Mouse (Mus musculus): ENCODE results near the gene Fam240a. TPM values are rescaled to one million over a fixed set of nuclear protein-coding genes. Genes with fewer than 3 reads are reported as not detected.

Fam240a gene
- polyA plus RNA-seq (2014; fragmentation: Nextera tagmentation; extraction: Ambion mirVana) = not detected in 2 replicates

DNA sequence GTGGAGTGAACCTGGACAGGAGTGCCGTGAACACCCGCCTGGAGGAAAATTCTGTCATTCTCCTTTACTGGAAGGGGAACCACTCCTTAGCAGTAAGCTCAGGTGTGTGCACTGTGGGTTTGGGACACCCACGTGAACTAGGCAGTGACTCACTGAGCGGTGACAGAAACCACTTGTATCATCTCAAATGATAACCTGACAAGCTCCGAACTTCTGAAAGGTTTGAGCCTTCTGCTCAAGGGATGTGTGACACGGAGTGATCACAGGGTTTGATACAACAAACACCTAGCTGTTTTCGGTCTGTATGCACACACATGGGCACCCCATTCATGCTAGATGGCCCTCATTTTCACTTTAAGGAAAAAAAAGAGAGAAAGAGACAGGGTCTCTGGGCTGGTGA lies at the start of gene Fam240a:
Gene Fam240a, minus strand, starts transcription at position 76 of the 400 bp plus-strand sequence.
- ATAC-seq (ENCODE audit: low FRiP score) = no peak
- Histone ChIP-seq H3K36me3 (replicated peaks; ENCODE audit: control insufficient read depth, insufficient read depth) (no peaks in the 10 kb centered on the region), H3K4me1 (replicated peaks; ENCODE audit: control insufficient read depth, insufficient read depth, low read length) (no peaks in the 10 kb centered on the region), H3K9me3 (ENCODE audit: control insufficient read depth, low read length) (no peaks in the 10 kb centered on the region), H3K4me2 (replicated peaks) (no peak within 1 kb of the TSS), H3K27ac (no peak within 1 kb of the TSS), H3K4me3 (replicated peaks; ENCODE audit: low read length) (no peak within 1 kb of the TSS), H3K9ac (no peak within 1 kb of the TSS), H3K27me3 (ENCODE audit: control insufficient read depth, insufficient read depth, low read length) (no peaks in the 10 kb centered on the region)
- WGBS = 96% methylated on average over 7 of the region's 7 CpGs
- DNase-seq (ENCODE audit: low spot score) = no peak

DNA sequence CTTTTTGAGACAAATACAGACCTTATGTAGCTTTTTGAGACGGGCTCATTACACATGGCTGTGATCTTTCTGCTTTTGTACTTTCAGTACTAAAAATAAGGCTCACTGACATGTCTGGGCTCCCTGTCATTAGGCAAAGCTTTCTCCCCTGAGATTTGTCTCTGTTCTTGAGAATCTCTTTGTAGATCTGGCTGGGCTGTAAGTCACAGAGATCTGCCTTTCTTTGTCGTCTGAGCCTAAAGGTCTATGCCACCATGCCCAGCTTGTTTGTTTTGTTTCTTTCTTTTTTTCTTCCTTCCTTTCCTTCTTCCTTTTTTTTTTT lies 49.2 kb upstream of the Fam240a start:
- Histone ChIP-seq H3K36me3 (replicated peaks; ENCODE audit: control insufficient read depth, insufficient read depth) (no peaks in the 10 kb centered on the region), H3K9me3 (ENCODE audit: control insufficient read depth, low read length) (no peaks in the 10 kb centered on the region), H3K4me2 (replicated peaks) (no peak overlapping the region), H3K4me3 (replicated peaks; ENCODE audit: low read length) (no peak overlapping the region), H3K27me3 (ENCODE audit: control insufficient read depth, insufficient read depth, low read length) (no peaks in the 10 kb centered on the region), H3K9ac (no peak overlapping the region), H3K4me1 (replicated peaks; ENCODE audit: control insufficient read depth, insufficient read depth, low read length) (no peaks in the 10 kb centered on the region), H3K27ac (no peak overlapping the region)
- ATAC-seq (ENCODE audit: low FRiP score) (no peak), DNase-seq (ENCODE audit: low spot score) (no peak)
- WGBS = 82% methylated on average over 2 of the region's 2 CpGs

DNA sequence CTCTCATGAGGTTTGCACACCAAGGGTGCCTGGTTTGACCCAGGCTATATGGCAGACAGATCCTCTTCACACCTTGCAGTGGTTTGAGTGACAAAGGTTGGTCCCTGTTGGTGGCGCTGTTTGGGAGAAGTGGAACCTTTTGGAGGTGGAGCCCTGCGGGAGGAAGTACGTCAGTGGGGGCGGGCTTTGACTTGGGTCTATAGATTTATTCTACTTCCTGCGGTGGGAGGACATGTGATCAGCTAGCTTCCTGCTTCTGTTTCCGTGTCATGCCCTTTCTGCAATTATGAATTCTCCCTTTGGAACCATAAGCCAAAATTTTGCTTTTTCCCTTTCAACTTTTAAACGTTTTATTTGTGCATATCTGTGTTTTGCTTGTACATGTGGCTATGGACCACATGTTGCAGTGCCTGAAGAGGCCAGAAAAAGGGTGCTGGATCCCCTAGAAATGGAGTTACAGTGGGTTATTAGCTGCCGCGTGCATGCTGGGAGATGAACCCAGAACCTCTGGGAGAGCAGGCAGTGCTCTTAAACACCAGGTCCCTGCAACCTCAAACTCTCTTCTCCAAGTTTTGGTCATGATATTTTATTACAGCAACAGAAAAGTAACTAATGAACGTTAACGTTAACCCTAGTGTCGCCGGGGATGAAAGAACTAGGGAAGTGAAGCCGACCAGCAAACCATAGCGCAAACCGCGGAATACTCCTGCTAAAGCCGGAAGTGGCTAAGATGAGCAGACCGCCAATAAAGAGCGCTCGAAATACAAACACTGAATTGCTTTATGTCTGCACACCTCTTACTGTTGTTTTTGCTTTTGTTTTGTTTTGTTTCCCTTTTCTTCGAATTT lies 48.6 kb upstream of the Fam240a start:
- DNase-seq (ENCODE audit: low spot score) = no peak
- 92% methylated on average over 22 of the region's 22 CpGs for WGBS

DNA sequence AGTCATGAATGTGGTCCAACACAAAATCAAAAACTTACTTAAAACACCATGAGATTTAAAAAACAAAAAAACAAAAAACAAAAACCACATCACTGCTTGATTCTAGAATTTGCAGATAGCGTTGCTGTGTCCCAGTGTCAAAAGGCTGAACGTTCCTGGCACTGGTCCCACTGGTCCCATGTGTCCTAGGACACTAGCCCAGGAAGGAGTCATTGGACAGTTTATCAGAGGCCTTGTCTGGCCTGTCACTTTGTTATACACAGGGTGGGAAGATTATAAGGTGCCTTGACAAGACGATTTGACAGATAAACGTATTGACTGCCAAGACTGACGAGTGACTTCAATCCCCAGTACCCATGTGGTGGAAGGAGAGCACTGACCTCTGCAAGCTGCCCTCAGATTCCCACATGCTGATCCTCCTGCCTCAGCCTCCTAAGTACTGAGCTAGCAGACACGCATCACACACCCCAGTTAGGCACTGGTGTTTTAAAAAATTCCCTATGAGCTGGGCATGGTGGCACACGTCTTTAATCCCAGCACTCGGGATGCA lies 47.0 kb upstream of the Fam240a start:
- Histone ChIP-seq H3K4me2 (replicated peaks) (no peak overlapping the region), H3K4me3 (replicated peaks; ENCODE audit: low read length) (no peak overlapping the region), H3K27me3 (ENCODE audit: control insufficient read depth, insufficient read depth, low read length) (no peaks in the 10 kb centered on the region), H3K9me3 (ENCODE audit: control insufficient read depth, low read length) (no peaks in the 10 kb centered on the region), H3K4me1 (replicated peaks; ENCODE audit: control insufficient read depth, insufficient read depth, low read length) (no peaks in the 10 kb centered on the region), H3K9ac (no peak overlapping the region), H3K27ac (no peak overlapping the region), H3K36me3 (replicated peaks; ENCODE audit: control insufficient read depth, insufficient read depth) (no peaks in the 10 kb centered on the region)
- DNase-seq (ENCODE audit: low spot score) (no peak), ATAC-seq (ENCODE audit: low FRiP score) (no peak)
- WGBS = 86% methylated on average over 8 of the region's 8 CpGs

More for the DNA sequence above, 48.6 kb upstream of the Fam240a start:
- Histone ChIP-seq H3K4me3 (replicated peaks; ENCODE audit: low read length) (no peak overlapping the region), H3K9ac (no peak overlapping the region), H3K27me3 (ENCODE audit: control insufficient read depth, insufficient read depth, low read length) (no peaks in the 10 kb centered on the region), H3K4me1 (replicated peaks; ENCODE audit: control insufficient read depth, insufficient read depth, low read length) (no peaks in the 10 kb centered on the region), H3K36me3 (replicated peaks; ENCODE audit: control insufficient read depth, insufficient read depth) (no peaks in the 10 kb centered on the region), H3K9me3 (ENCODE audit: control insufficient read depth, low read length) (no peaks in the 10 kb centered on the region), H3K4me2 (replicated peaks) (no peak overlapping the region), H3K27ac (no peak overlapping the region)
- no peak for ATAC-seq (ENCODE audit: low FRiP score)

DNA sequence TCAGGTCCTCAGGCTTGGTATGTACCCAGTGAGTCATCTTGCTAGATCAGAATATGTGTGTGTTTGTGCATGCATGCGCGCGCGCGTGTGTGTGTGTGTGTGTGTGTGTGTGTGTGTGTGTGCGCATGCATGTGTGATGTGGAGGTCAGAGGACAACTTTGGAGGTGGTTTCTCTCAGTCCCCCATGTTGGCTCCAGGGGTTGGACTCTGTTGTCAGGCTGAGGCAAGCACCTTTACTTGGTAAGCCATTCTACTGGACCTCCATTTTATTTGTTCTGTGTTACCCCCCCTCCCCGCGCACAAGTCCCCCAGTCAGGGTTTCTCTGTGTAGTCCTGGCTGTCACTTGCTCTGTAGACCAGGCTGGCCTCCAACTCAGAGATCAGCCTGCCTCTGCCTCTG lies 44.7 kb upstream of the Fam240a start:
- Histone ChIP-seq H3K9ac (no peak overlapping the region), H3K36me3 (replicated peaks; ENCODE audit: control insufficient read depth, insufficient read depth) (no peaks in the 10 kb centered on the region), H3K27me3 (ENCODE audit: control insufficient read depth, insufficient read depth, low read length) (no peaks in the 10 kb centered on the region), H3K4me2 (replicated peaks) (no peak overlapping the region), H3K4me3 (replicated peaks; ENCODE audit: low read length) (no peak overlapping the region), H3K9me3 (ENCODE audit: control insufficient read depth, low read length) (no peaks in the 10 kb centered on the region), H3K27ac (no peak overlapping the region), H3K4me1 (replicated peaks; ENCODE audit: control insufficient read depth, insufficient read depth, low read length) (no peaks in the 10 kb centered on the region)
- DNase-seq (ENCODE audit: low spot score) = no peak
- 96% methylated on average over 8 of the region's 8 CpGs for WGBS
- ATAC-seq (ENCODE audit: low FRiP score) = no peak

DNA sequence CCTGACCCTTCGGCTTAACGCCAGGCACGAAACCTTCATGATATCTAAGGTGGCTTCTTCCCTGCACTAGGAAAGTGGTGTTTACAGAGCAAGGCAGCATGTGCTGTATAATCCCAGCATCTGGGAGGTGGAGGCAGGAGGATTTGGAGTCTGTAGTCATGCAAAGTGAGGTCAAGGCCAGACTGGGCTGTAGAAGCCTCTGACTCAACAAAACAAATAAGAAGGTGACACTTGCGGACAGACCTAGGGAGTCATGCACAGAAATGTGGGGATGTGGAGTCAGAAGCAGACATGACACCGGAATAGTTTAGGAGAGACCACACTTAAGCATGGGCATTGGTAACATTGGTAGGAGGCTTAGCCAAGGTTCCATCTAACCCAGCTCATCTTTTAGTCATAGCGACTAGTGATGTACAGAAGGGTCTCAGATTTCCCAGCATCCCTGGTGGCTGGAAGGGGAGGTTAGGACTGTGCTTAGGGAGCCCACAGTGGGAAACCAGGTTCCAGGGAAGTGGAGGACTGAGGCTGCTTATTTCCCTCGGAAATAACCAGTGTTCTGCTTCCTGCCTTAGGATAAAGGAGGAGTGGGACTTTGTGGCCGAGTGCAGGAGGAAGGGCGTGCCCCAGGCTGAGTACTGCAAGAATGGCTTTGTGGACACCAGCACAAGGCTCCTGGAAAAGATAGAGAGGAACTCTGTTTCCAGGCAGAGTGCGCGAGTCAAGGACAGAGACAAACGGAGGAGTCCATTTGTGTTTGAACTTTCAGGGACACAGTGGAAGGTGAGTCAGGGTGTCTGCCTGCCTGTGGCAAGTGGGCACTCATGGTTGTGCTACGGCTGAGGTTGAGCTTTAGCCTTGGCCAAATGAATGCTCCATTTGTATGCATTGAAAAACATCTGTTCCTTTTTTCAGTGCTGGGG lies 43.8 kb upstream of the Fam240a start:
- Histone ChIP-seq H3K4me2 (replicated peaks) (no peak overlapping the region), H3K9ac (no peak overlapping the region), H3K4me1 (replicated peaks; ENCODE audit: control insufficient read depth, insufficient read depth, low read length) (no peaks in the 10 kb centered on the region), H3K27ac (no peak overlapping the region), H3K4me3 (replicated peaks; ENCODE audit: low read length) (no peak overlapping the region), H3K9me3 (ENCODE audit: control insufficient read depth, low read length) (no peaks in the 10 kb centered on the region), H3K27me3 (ENCODE audit: control insufficient read depth, insufficient read depth, low read length) (0 out of 2 replicates have a peak, but pooled peaks cover 6% of the 10 kb centered on the region), H3K36me3 (replicated peaks; ENCODE audit: control insufficient read depth, insufficient read depth) (no peaks in the 10 kb centered on the region)
- DNase-seq (ENCODE audit: low spot score) (no peak), ATAC-seq (ENCODE audit: low FRiP score) (no peak)
- 88% methylated on average over 13 of the region's 13 CpGs for WGBS

DNA sequence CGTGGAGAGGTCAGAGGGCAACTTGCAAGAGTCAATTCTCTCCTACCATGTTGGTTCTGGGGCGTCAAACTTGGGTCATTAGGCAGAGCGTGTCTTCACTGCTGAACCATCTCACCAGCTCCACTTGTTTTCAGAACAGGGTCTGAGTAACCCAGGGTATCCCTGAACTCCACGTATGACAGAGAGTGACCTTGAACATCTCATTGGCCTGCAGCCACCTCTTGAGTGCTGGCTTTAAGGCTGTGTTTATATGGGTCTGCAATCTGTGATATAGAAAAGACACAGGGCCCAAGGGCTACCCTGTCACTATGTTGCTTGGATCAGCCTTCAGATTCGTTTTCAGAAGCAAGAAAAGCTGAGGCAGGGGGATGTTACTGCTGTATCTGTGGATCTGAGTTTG lies 43.0 kb upstream of the Fam240a start:
- no peak for DNase-seq (ENCODE audit: low spot score)
- H3K4me1 ChIP-seq (replicated peaks; ENCODE audit: control insufficient read depth, insufficient read depth, low read length) = no peaks in the 10 kb centered on the region
- no peak overlapping the region for H3K4me3 ChIP-seq (replicated peaks; ENCODE audit: low read length)
- 0 out of 2 replicates have a peak, but pooled peaks cover 6% of the 10 kb centered on the region for H3K27me3 ChIP-seq (ENCODE audit: control insufficient read depth, insufficient read depth, low read length)
- no peaks in the 10 kb centered on the region for H3K36me3 ChIP-seq (replicated peaks; ENCODE audit: control insufficient read depth, insufficient read depth)
- no peak overlapping the region for H3K9ac ChIP-seq
- WGBS = 89% methylated on average over 5 of the region's 5 CpGs
- H3K27ac ChIP-seq = no peak overlapping the region
- H3K4me2 ChIP-seq (replicated peaks) = no peak overlapping the region
- H3K9me3 ChIP-seq (ENCODE audit: control insufficient read depth, low read length) = no peaks in the 10 kb centered on the region
- no peak for ATAC-seq (ENCODE audit: low FRiP score)

DNA sequence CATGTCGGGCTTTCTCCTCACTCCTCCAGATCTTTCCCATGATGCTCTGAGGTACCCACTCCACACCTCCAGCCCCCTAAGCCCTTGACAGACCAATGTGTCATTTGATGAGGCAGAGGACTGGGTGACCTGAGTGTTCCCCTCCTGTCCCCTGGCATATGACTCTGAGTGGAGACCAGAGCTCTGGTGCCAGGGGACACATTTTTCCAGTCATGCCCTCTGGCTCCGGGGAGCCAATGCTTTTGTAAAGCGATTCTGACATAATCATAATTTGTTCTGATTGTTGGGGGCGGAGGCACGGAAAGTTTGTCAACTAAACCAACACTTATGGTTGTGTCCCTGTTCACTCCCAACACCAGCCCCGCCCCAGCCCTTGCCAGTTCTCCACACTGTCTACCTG lies 39.3 kb upstream of the Fam240a start:
- Histone ChIP-seq H3K4me2 (replicated peaks) (no peak overlapping the region), H3K4me1 (replicated peaks; ENCODE audit: control insufficient read depth, insufficient read depth, low read length) (peaks cover 5% of the 10 kb centered on the region; the same call in 1 of the 2 replicates), H3K9me3 (ENCODE audit: control insufficient read depth, low read length) (no peaks in the 10 kb centered on the region), H3K36me3 (replicated peaks; ENCODE audit: control insufficient read depth, insufficient read depth) (no peaks in the 10 kb centered on the region), H3K27me3 (ENCODE audit: control insufficient read depth, insufficient read depth, low read length) (0 out of 2 replicates have a peak, but pooled peaks cover 15% of the 10 kb centered on the region), H3K27ac (no peak overlapping the region), H3K4me3 (replicated peaks; ENCODE audit: low read length) (no peak overlapping the region), H3K9ac (no peak overlapping the region)
- no peak for ATAC-seq (ENCODE audit: low FRiP score)
- no peak for DNase-seq (ENCODE audit: low spot score)
- WGBS = 88% methylated on average over 6 of the region's 6 CpGs
